Comparison of ENCODE assay signal across 11 mouse cellular contexts in the genomic region with DNA sequence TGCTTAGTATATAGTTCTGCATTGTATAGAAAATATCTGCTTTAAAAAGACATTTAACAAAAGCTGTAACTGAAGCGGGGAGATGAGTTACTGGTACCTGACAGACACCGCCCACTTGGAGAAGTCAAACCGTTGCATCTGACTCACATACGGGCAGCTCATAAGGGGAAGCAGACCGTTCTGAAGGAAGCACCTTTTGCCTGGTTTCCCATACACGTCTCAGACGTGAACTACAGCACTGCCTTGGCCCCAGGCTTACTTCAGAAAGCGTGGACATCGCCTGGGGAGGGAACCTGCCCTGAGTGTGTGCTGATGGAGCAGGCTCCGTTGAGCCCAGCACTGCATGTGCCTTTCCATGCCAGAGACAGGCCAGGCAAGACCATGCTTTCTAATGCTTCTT.
"Had no signal": no experiment of that assay in that cellular context is flagged by ENCODE, and none has a peak within 500 bp of the region (broad histone marks: within the 10 kb centered on the region; RNA-seq: fewer than 3 reads in every experiment).

No protein-coding gene starts in this region.

- DNase-seq: kidney, adult 8-10 months; kidney, postnatal 10 days; kidney, postnatal 36 days; left cerebral cortex, postnatal 4 days; lung, adult 18-20 months; lung, postnatal 10 days; lung, postnatal 36 days; right cerebral cortex, postnatal 25 days; spleen, adult 18-20 months; thymus, postnatal 36 days had no signal

- ATAC-seq: midbrain, embryonic 15.5 days had no signal
